Mouse (Mus musculus): Measurements from ENCODE around the gene Rybp. TPM values are rescaled to one million over a fixed set of nuclear protein-coding genes. Genes with fewer than 3 reads are reported as not detected.

Rybp gene
- polyA plus RNA-seq, 1 experiment from 2014 or later, result 18.5 TPM

- no peaks in the 10 kb centered on the region for H3K27me3 ChIP-seq (replicated peaks)
- no peak overlapping the region for H3K4me2 ChIP-seq
- H3K36me3 ChIP-seq, result no peaks in the 10 kb centered on the region
- H3K4me3 ChIP-seq (replicated peaks), result no peak overlapping the region
- H3K27ac ChIP-seq (replicated peaks), result no peak overlapping the region
- ATAC-seq (ENCODE audit: low FRiP score), result no peak
- no peak overlapping the region for H3K9ac ChIP-seq (replicated peaks)
- 62% methylated on average over 3 of the region's 3 CpGs for WGBS
- H3K9me3 ChIP-seq (replicated peaks), result no peaks in the 10 kb centered on the region
- no peaks in the 10 kb centered on the region for H3K4me1 ChIP-seq
These were observed 42.8 kb downstream of the Rybp start for GRCm38 (mm10) chr6:100244474-100244873.

GRCm38 (mm10) chr6:100235036-100235435, 52.2 kb downstream of the Rybp start:
- H3K36me3 ChIP-seq, result no peaks in the 10 kb centered on the region
- H3K27me3 ChIP-seq (replicated peaks), result no peaks in the 10 kb centered on the region
- H3K9ac ChIP-seq (replicated peaks), result no peak overlapping the region
- H3K9me3 ChIP-seq (replicated peaks), result no peaks in the 10 kb centered on the region
- no peak for ATAC-seq (ENCODE audit: low FRiP score)
- no peak overlapping the region for H3K4me2 ChIP-seq
- peaks cover 14% of the 10 kb centered on the region for H3K4me1 ChIP-seq
- no peak overlapping the region for H3K4me3 ChIP-seq (replicated peaks)
- H3K27ac ChIP-seq (replicated peaks), result no peak overlapping the region

- Histone ChIP-seq H3K36me3 (no peaks in the 10 kb centered on the region), H3K4me3 (replicated peaks) (no peak overlapping the region), H3K27ac (replicated peaks) (no peak overlapping the region), H3K9me3 (replicated peaks) (no peaks in the 10 kb centered on the region), H3K4me2 (no peak overlapping the region), H3K9ac (replicated peaks) (no peak overlapping the region), H3K4me1 (peaks cover 10% of the 10 kb centered on the region; the same call in 1 of the 2 replicates), H3K27me3 (replicated peaks) (no peaks in the 10 kb centered on the region)
- WGBS, result 35% methylated on average over 3 of the region's 3 CpGs
- ATAC-seq (ENCODE audit: low FRiP score), result no peak
These were observed 53.8 kb downstream of the Rybp start for GRCm38 (mm10) chr6:100233522-100233921.

GRCm38 (mm10) chr6:100233061-100233460, 54.2 kb downstream of the Rybp start:
- H3K27me3 ChIP-seq (replicated peaks), result no peaks in the 10 kb centered on the region
- no peak overlapping the region for H3K4me3 ChIP-seq (replicated peaks)
- H3K9me3 ChIP-seq (replicated peaks), result no peaks in the 10 kb centered on the region
- WGBS, result 25% methylated on average over 4 of the region's 4 CpGs
- H3K27ac ChIP-seq (replicated peaks), result no peak overlapping the region
- ATAC-seq (ENCODE audit: low FRiP score), result no peak
- H3K4me1 ChIP-seq, result peaks cover 10% of the 10 kb centered on the region; the same call in 1 of the 2 replicates
- H3K9ac ChIP-seq (replicated peaks), result no peak overlapping the region
- H3K4me2 ChIP-seq, result no peak overlapping the region
- no peaks in the 10 kb centered on the region for H3K36me3 ChIP-seq

- H3K9me3 ChIP-seq (replicated peaks), result no peaks in the 10 kb centered on the region
- no peaks in the 10 kb centered on the region for H3K36me3 ChIP-seq
- no peak overlapping the region for H3K27ac ChIP-seq (replicated peaks)
- no peak for ATAC-seq (ENCODE audit: low FRiP score)
- WGBS, result 78% methylated on average over 2 of the region's 2 CpGs
- 0 out of 2 replicates have a peak, but pooled peaks cover 3% of the 10 kb centered on the region for H3K4me1 ChIP-seq
- H3K4me2 ChIP-seq, result no peak overlapping the region
- H3K9ac ChIP-seq (replicated peaks), result no peak overlapping the region
- no peak overlapping the region for H3K4me3 ChIP-seq (replicated peaks)
- H3K27me3 ChIP-seq (replicated peaks), result no peaks in the 10 kb centered on the region
These were observed 61.1 kb downstream of the Rybp start for GRCm38 (mm10) chr6:100226204-100226603.

- H3K9me3 ChIP-seq (replicated peaks), result no peaks in the 10 kb centered on the region
- H3K4me3 ChIP-seq (replicated peaks), result no peak overlapping the region
- peaks cover 12% of the 10 kb centered on the region for H3K4me1 ChIP-seq
- no peak for ATAC-seq (ENCODE audit: low FRiP score)
- no peak overlapping the region for H3K9ac ChIP-seq (replicated peaks)
- H3K27me3 ChIP-seq (replicated peaks), result no peaks in the 10 kb centered on the region
- 94% methylated on average over 6 of the region's 6 CpGs for WGBS
- no peaks in the 10 kb centered on the region for H3K36me3 ChIP-seq
- no peak overlapping the region for H3K4me2 ChIP-seq
- H3K27ac ChIP-seq (replicated peaks), result no peak overlapping the region
These were observed 63.4 kb downstream of the Rybp start for GRCm38 (mm10) chr6:100223932-100224331.

GRCm38 (mm10) chr6:100223435-100223834, 63.9 kb downstream of the Rybp start:
- 84% methylated on average over 10 of the region's 10 CpGs for WGBS
- H3K4me2 ChIP-seq, result no peak overlapping the region
- H3K9ac ChIP-seq (replicated peaks), result no peak overlapping the region
- peaks cover 17% of the 10 kb centered on the region for H3K4me1 ChIP-seq
- H3K4me3 ChIP-seq (replicated peaks), result no peak overlapping the region
- no peak overlapping the region for H3K27ac ChIP-seq (replicated peaks)
- H3K36me3 ChIP-seq, result no peaks in the 10 kb centered on the region
- no peaks in the 10 kb centered on the region for H3K9me3 ChIP-seq (replicated peaks)
- no peak for ATAC-seq (ENCODE audit: low FRiP score)
- H3K27me3 ChIP-seq (replicated peaks), result no peaks in the 10 kb centered on the region

GRCm38 (mm10) chr6:100222927-100223326, 64.4 kb downstream of the Rybp start:
- Histone ChIP-seq H3K4me3 (replicated peaks) (no peak overlapping the region), H3K4me1 (peaks cover 22% of the 10 kb centered on the region), H3K9me3 (replicated peaks) (no peaks in the 10 kb centered on the region), H3K27ac (replicated peaks) (no peak overlapping the region), H3K4me2 (no peak overlapping the region), H3K36me3 (no peaks in the 10 kb centered on the region), H3K27me3 (replicated peaks) (no peaks in the 10 kb centered on the region), H3K9ac (replicated peaks) (no peak overlapping the region)
- no peak for ATAC-seq (ENCODE audit: low FRiP score)
- 82% methylated on average over 5 of the region's 5 CpGs for WGBS

GRCm38 (mm10) chr6:100221803-100222202, 65.5 kb downstream of the Rybp start:
- peaks cover 22% of the 10 kb centered on the region for H3K4me1 ChIP-seq
- 72% methylated on average over 4 of the region's 4 CpGs for WGBS
- no peaks in the 10 kb centered on the region for H3K9me3 ChIP-seq (replicated peaks)
- no peaks in the 10 kb centered on the region for H3K36me3 ChIP-seq
- H3K27me3 ChIP-seq (replicated peaks), result no peaks in the 10 kb centered on the region
- no peak for ATAC-seq (ENCODE audit: low FRiP score)
- H3K4me3 ChIP-seq (replicated peaks), result no peak overlapping the region
- no peak overlapping the region for H3K27ac ChIP-seq (replicated peaks)
- H3K9ac ChIP-seq (replicated peaks), result no peak overlapping the region
- H3K4me2 ChIP-seq, result no peak overlapping the region

GRCm38 (mm10) chr6:100220917-100221560, 66.2 kb downstream of the Rybp start:
- Histone ChIP-seq H3K4me2 (no peak overlapping the region), H3K9ac (replicated peaks) (no peak overlapping the region), H3K27ac (replicated peaks) (no peak overlapping the region), H3K9me3 (replicated peaks) (no peaks in the 10 kb centered on the region), H3K27me3 (replicated peaks) (peaks cover 1% of the 10 kb centered on the region), H3K4me3 (replicated peaks) (no peak overlapping the region), H3K4me1 (peaks cover 22% of the 10 kb centered on the region), H3K36me3 (no peaks in the 10 kb centered on the region)
- 75% methylated on average over 14 of the region's 14 CpGs for WGBS
- ATAC-seq (ENCODE audit: low FRiP score), result no peak

- Histone ChIP-seq H3K36me3 (no peaks in the 10 kb centered on the region), H3K4me3 (replicated peaks) (no peak overlapping the region), H3K9me3 (replicated peaks) (no peaks in the 10 kb centered on the region), H3K27me3 (replicated peaks) (peaks cover 10% of the 10 kb centered on the region), H3K4me1 (peaks cover 29% of the 10 kb centered on the region), H3K27ac (replicated peaks) (no peak overlapping the region), H3K9ac (replicated peaks) (no peak overlapping the region), H3K4me2 (no peak overlapping the region)
- no peak for ATAC-seq (ENCODE audit: low FRiP score)
- 88% methylated on average over 3 of the region's 3 CpGs for WGBS
These were observed 67.3 kb downstream of the Rybp start for GRCm38 (mm10) chr6:100219971-100220370.

GRCm38 (mm10) chr6:100218541-100219341, 68.5 kb downstream of the Rybp start:
- Histone ChIP-seq H3K36me3 (no peaks in the 10 kb centered on the region), H3K4me1 (peaks cover 34% of the 10 kb centered on the region), H3K27ac (replicated peaks) (peak overlapping the region; percentile 43; the same call in 1 of the 2 replicates), H3K9me3 (replicated peaks) (no peaks in the 10 kb centered on the region), H3K27me3 (replicated peaks) (peaks cover 17% of the 10 kb centered on the region), H3K4me2 (no peak overlapping the region), H3K4me3 (replicated peaks) (no peak overlapping the region), H3K9ac (replicated peaks) (no peak overlapping the region)
- WGBS, result 22% methylated on average over 13 of the region's 13 CpGs
- peak; percentile 89 for ATAC-seq (ENCODE audit: low FRiP score)

All from neural tube, embryonic 15.5 days (tissue).